10 mouse cellular contexts compared by ENCODE assay signal in the genomic region with DNA sequence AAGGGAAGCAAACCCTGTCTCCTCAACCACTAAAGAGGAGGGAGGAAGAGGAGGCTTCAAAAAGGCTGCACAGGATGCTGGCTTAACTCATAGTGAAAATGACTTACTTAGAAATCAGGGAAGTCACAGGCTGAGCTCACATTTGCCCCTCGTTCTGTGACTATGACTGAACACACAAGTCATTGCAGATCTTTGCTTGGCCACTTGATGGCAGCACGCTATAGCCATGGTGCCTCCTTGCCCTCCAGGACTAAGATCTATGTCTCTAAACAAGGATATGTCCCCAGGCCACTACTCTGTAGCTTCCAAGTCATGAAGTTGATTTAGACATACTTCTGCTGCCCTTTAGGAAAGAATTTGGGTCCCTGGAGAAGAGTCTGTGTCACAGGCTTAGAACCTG.
DNase-seq lines count a peak whose midpoint lies in the region; ATAC-seq and TF ChIP-seq lines count a peak whose summit lies in the region.
"Had no signal": no experiment of that assay in that cellular context is flagged by ENCODE, and none has a peak within 500 bp of the region (broad histone marks: within the 10 kb centered on the region; RNA-seq: fewer than 3 reads in every experiment).

No protein-coding gene starts in this region.

- peak; percentile 89 for TF ChIP-seq CTCF in hindbrain, postnatal 0 days (IDR thresholded peaks at IDR 0.05; ENCODE audit: low read depth)

- H3K27me3 ChIP-seq in hindbrain, postnatal 0 days (ENCODE audit: insufficient read depth, low read length) = no peaks in the 10 kb centered on the region
- no peaks in the 10 kb centered on the region for H3K27me3 ChIP-seq in lung, embryonic 16.5 days (ENCODE audit: control insufficient read depth, insufficient read depth, low read depth, low read length)

- WGBS in hindbrain, postnatal 0 days = 7% methylated on average over 2 of the region's 2 CpGs
- WGBS in lung, embryonic 16.5 days = 9% methylated on average over 2 of the region's 2 CpGs

- H3K4me1 ChIP-seq in hindbrain, postnatal 0 days (ENCODE audit: insufficient read depth, low read length) = peaks cover 8% of the 10 kb centered on the region; the same call in 1 of the 2 replicates
- H3K4me1 ChIP-seq in lung, embryonic 16.5 days (replicated peaks; ENCODE audit: control insufficient read depth, insufficient read depth, low read length) = no peaks in the 10 kb centered on the region

- H3K27ac ChIP-seq in hindbrain, postnatal 0 days = no peak overlapping the region
- no peak overlapping the region for H3K27ac ChIP-seq in lung, embryonic 16.5 days (ENCODE audit: low read length)

- no peak overlapping the region for H3K9ac ChIP-seq in hindbrain, postnatal 0 days (replicated peaks; ENCODE audit: low read length)
- H3K9ac ChIP-seq in lung, embryonic 16.5 days (ENCODE audit: low read length) = no peak overlapping the region

- H3K36me3 ChIP-seq in hindbrain, postnatal 0 days (ENCODE audit: insufficient read depth, low read length) = no peaks in the 10 kb centered on the region
- no peaks in the 10 kb centered on the region for H3K36me3 ChIP-seq in lung, embryonic 16.5 days (ENCODE audit: control insufficient read depth, insufficient read depth, low read length)
- H3K36me3 ChIP-seq: G1E had no signal

- H3K4me3 ChIP-seq in hindbrain, postnatal 0 days (ENCODE audit: low read length) = no peak overlapping the region
- H3K4me3 ChIP-seq in lung, embryonic 16.5 days (ENCODE audit: low read length) = no peak overlapping the region
- H3K4me3 ChIP-seq: myocyte had no signal

- no peak overlapping the region for H3K4me2 ChIP-seq in hindbrain, postnatal 0 days (ENCODE audit: low read depth, low read length)
- no peak overlapping the region for H3K4me2 ChIP-seq in lung, embryonic 16.5 days (ENCODE audit: low read depth, low read length)

- no peak; the same call in 1 of the 2 replicates for ATAC-seq in cerebellum, adult (ENCODE audit: insufficient number of reproducible peaks, low FRiP score, low TSS enrichment)
- ATAC-seq in common myeloid progenitor, adult 5-6 weeks (replicated peaks; ENCODE audit: low read depth, poor library complexity, severe bottlenecking) = peak; percentile 79
- ATAC-seq in hindbrain, postnatal 0 days = peak; percentile 32; the same call in 1 of the 2 replicates
- ATAC-seq in lung, embryonic 16.5 days (ENCODE audit: low read depth) = peak; percentile 43

- H3K9me3 ChIP-seq in hindbrain, postnatal 0 days (ENCODE audit: low read length) = no peaks in the 10 kb centered on the region
- H3K9me3 ChIP-seq in lung, embryonic 16.5 days (ENCODE audit: control insufficient read depth, low read length) = no peaks in the 10 kb centered on the region

- DNase-seq in cerebellum, adult 18-20 months = peak; percentile 57 to 61
- DNase-seq in right cerebral cortex, adult 18-20 months = peak; percentile 23
- no peak for DNase-seq in right cerebral cortex, postnatal 36 days (ENCODE audit: low spot score in 2 of 2)
- DNase-seq in hindbrain, postnatal 0 days (ENCODE audit: low spot score) = peak; percentile 80
- DNase-seq in telencephalon, adult 2 months (ENCODE audit: low read depth, low spot score) = peak; percentile 24

Comparison
In these comparisons a context has a peak if more than half of its experiments do, and no peak if none do; other contexts are left out.
1. DNase-seq: peak in cerebellum, adult 18-20 months (2 of 2), right cerebral cortex, adult 18-20 months (single experiment), hindbrain, postnatal 0 days (single experiment) and telencephalon, adult 2 months (single experiment); none in right cerebral cortex, postnatal 36 days (0 of 2).